Mouse (Mus musculus) intestine, postnatal 0 days (tissue): ENCODE results near the gene Zc3h7a. TPM values are rescaled to one million over a fixed set of nuclear protein-coding genes. Genes with fewer than 3 reads are reported as not detected.
"Not testable (repeated sequence)": the region's sequence is repeated elsewhere in the genome, so short reads cannot be mapped to it uniquely, and the experiment has no call there.

Source experiments
- ATAC-seq: fragments of 200-750 bp; cut with Nextera tagmentation; 2 replicates; pipeline ENCODE4 v1.8.0; 2017; ENCODE audit warnings: mild to moderate bottlenecking, moderate TSS enrichment, moderate library complexity
- H3K27ac ChIP-seq: fragments of 300-500 bp; sonication (generic); 2 replicates; pipeline ENCODE4 v1.5.1; 2014; ENCODE audit warnings: mild to moderate bottlenecking, low read depth, low read length, moderate library complexity
- H3K27me3 ChIP-seq: fragments of 300-500 bp; sonication (generic); replicated peaks from 2 replicates; pipeline ENCODE4 v1.6.1; 2014; ENCODE audit warnings: low read length, mixed read lengths; ENCODE audit not compliant: control insufficient read depth, insufficient read depth
- H3K36me3 ChIP-seq: fragments of 300-500 bp; sonication (generic); 2 replicates; pipeline ENCODE4 v1.6.1; 2014; ENCODE audit warnings: mild to moderate bottlenecking, moderate library complexity; ENCODE audit not compliant: control insufficient read depth, insufficient read depth
- H3K4me1 ChIP-seq: fragments of 300-500 bp; sonication (generic); replicated peaks from 2 replicates; pipeline ENCODE4 v1.6.1; 2014; ENCODE audit warnings: antibody characterized with exemption, low read length, mixed read lengths; ENCODE audit not compliant: control insufficient read depth, insufficient read depth
- H3K4me2 ChIP-seq: fragments of 300-500 bp; sonication (generic); replicated peaks from 2 replicates; pipeline ENCODE4 v1.6.1; 2014; ENCODE audit warnings: low read depth, mild to moderate bottlenecking, moderate library complexity
- H3K4me3 ChIP-seq: fragments of 300-500 bp; sonication (generic); 2 replicates; pipeline ENCODE4 v1.5.1; 2014; ENCODE audit warnings: low read depth, low read length
- H3K9ac ChIP-seq: fragments of 300-500 bp; sonication (generic); 2 replicates; pipeline ENCODE4 v1.6.1; 2014; ENCODE audit warnings: mild to moderate bottlenecking, low read depth, low read length
- H3K9me3 ChIP-seq: fragments of 300-500 bp; sonication (generic); 2 replicates; pipeline ENCODE4 v1.6.1; 2016; ENCODE audit warnings: mixed run types; ENCODE audit not compliant: control insufficient read depth
- CTCF ChIP-seq: sonication (generic); IDR thresholded peaks from 2 replicates; pipeline ENCODE4 v1.5.1; 2016; ENCODE audit warnings: low read depth, mild to moderate bottlenecking, control low read depth, antibody characterized with exemption, moderate library complexity
- WGBS: fragments of 180-500 bp; shearing (Covaris S2); extraction: QIAGEN DNeasy Blood & Tissue Kit; methylation state at CpG from one replicate; pipeline ENCODE4 v1.1.7; 2014; 5-methylcytosine and 5-hydroxymethylcytosine counted together
- polyA plus RNA-seq: library from polyadenylated mRNA; unstranded; fragments of >200 nt; fragmentation: Nextera tagmentation; extraction: Ambion mirVana; gene quantifications from 2 replicates; pipeline ENCODE4 v1.2.1, GENCODE M21; 2015

Gene Zc3h7a
- polyA plus RNA-seq, 1 experiment from 2014 or later = 32.4 TPM

- Histone ChIP-seq H3K36me3 (no peaks in the 10 kb centered on the region), H3K9ac (peak overlapping the region; percentile 92), H3K27me3 (no peaks in the 10 kb centered on the region), H3K4me2 (peak overlapping the region; percentile 78), H3K9me3 (no peaks in the 10 kb centered on the region), H3K4me3 (peak overlapping the region; percentile 82), H3K4me1 (peaks cover 4% of the 10 kb centered on the region; the same call in 1 of the 2 replicates), H3K27ac (peak overlapping the region; percentile 91)
- peak; percentile 53 for ATAC-seq
- no peak for TF ChIP-seq CTCF
- under 1% methylated on average over 53 of the region's 72 CpGs for WGBS
These were observed 545 bp downstream of the Zc3h7a start for GRCm38 (mm10) chr16:11175489-11176207.

GRCm38 (mm10) chr16:11175100-11175488 lies 1.1 kb downstream of the Zc3h7a start:
- peak overlapping the region; percentile 92 for H3K9ac ChIP-seq
- H3K27me3 ChIP-seq = no peaks in the 10 kb centered on the region
- no peaks in the 10 kb centered on the region for H3K36me3 ChIP-seq
- H3K4me1 ChIP-seq = peaks cover 4% of the 10 kb centered on the region; the same call in 1 of the 2 replicates
- no peak for ATAC-seq
- TF ChIP-seq CTCF = no peak
- H3K27ac ChIP-seq = peak overlapping the region; percentile 91
- 7% methylated on average over 9 of the region's 9 CpGs for WGBS
- H3K4me2 ChIP-seq = peak overlapping the region; percentile 78
- peak overlapping the region; percentile 82 for H3K4me3 ChIP-seq
- no peaks in the 10 kb centered on the region for H3K9me3 ChIP-seq

- Histone ChIP-seq H3K36me3 (no peaks in the 10 kb centered on the region), H3K4me3 (peak overlapping the region; percentile 82), H3K27me3 (no peaks in the 10 kb centered on the region), H3K9ac (0 out of 2 replicates have a peak overlapping the region, but pooled peaks have one; percentile 92), H3K9me3 (no peaks in the 10 kb centered on the region), H3K4me2 (peak overlapping the region; percentile 78), H3K4me1 (peaks cover 4% of the 10 kb centered on the region; the same call in 1 of the 2 replicates), H3K27ac (peak overlapping the region; percentile 91)
- peak; percentile 76 for TF ChIP-seq CTCF
- WGBS = 11% methylated on average over 10 of the region's 10 CpGs
- no peak for ATAC-seq
These were observed 1.5 kb downstream of the Zc3h7a start for GRCm38 (mm10) chr16:11174671-11175081.

GRCm38 (mm10) chr16:11171679-11172078 lies 4.5 kb downstream of the Zc3h7a start:
- no peaks in the 10 kb centered on the region; the same call in 1 of the 2 replicates for H3K4me1 ChIP-seq
- no peak for ATAC-seq
- no peak overlapping the region for H3K27ac ChIP-seq
- 83% methylated on average over 6 of the region's 6 CpGs for whole genome bisulfite sequencing
- no peak for TF ChIP-seq CTCF
- no peaks in the 10 kb centered on the region for H3K36me3 ChIP-seq
- no peak overlapping the region for H3K4me3 ChIP-seq
- no peak overlapping the region for H3K9ac ChIP-seq
- H3K27me3 ChIP-seq = no peaks in the 10 kb centered on the region
- no peak overlapping the region for H3K4me2 ChIP-seq
- H3K9me3 ChIP-seq = no peaks in the 10 kb centered on the region

GRCm38 (mm10) chr16:11166431-11166830 lies 9.8 kb downstream of the Zc3h7a start:
- H3K4me1 ChIP-seq = no peaks in the 10 kb centered on the region; the same call in 1 of the 2 replicates
- no peak for TF ChIP-seq CTCF
- WGBS = 74% methylated on average over 2 of the region's 2 CpGs
- ATAC-seq = no peak
- peaks cover 21% of the 10 kb centered on the region for H3K36me3 ChIP-seq
- no peak overlapping the region for H3K9ac ChIP-seq
- H3K27me3 ChIP-seq = no peaks in the 10 kb centered on the region
- no peaks in the 10 kb centered on the region for H3K9me3 ChIP-seq
- no peak overlapping the region for H3K4me3 ChIP-seq
- no peak overlapping the region for H3K4me2 ChIP-seq
- H3K27ac ChIP-seq = no peak overlapping the region

- Histone ChIP-seq H3K27me3 (no peaks in the 10 kb centered on the region), H3K9ac (no peak overlapping the region), H3K4me3 (no peak overlapping the region), H3K27ac (no peak overlapping the region), H3K36me3 (peaks cover 25% of the 10 kb centered on the region), H3K4me1 (no peaks in the 10 kb centered on the region), H3K9me3 (no peaks in the 10 kb centered on the region), H3K4me2 (no peak overlapping the region)
- ATAC-seq = no peak
- TF ChIP-seq CTCF = no peak
- WGBS = 72% methylated on average over 3 of the region's 3 CpGs
These were observed 11.4 kb downstream of the Zc3h7a start for GRCm38 (mm10) chr16:11164695-11165255.

- H3K9me3 ChIP-seq, H3K4me3 ChIP-seq, ATAC-seq, H3K9ac ChIP-seq, H3K27ac ChIP-seq, H3K27me3 ChIP-seq, H3K4me1 ChIP-seq, H3K4me2 ChIP-seq: not testable (repeated sequence)
- 44% methylated on average over 1 of the region's 3 CpGs for WGBS
- peaks cover 67% of the 10 kb centered on the region for H3K36me3 ChIP-seq
These were observed 18.5 kb downstream of the Zc3h7a start for GRCm38 (mm10) chr16:11157721-11158120.
